Mouse (Mus musculus) kidney, adult 2 months (tissue): Measurements from ENCODE around the gene Slc51a.

Source experiments
- CTCF ChIP-seq: fragments of 200-500 bp; conservative IDR thresholded peaks from 2 replicates; pipeline ENCODE4 v1.5.1; 2011; ENCODE audit warnings: low read depth, mild to moderate bottlenecking, control low read depth, low read length, moderate library complexity, mixed read lengths; ENCODE audit not compliant: insufficient read depth, insufficient read length
- POLR2A ChIP-seq: fragments of 200-500 bp; IDR thresholded peaks from one replicate; pipeline ENCODE4 v1.6.1; 2011; ENCODE audit warnings: low read depth, low read length, control low read depth

DNA sequence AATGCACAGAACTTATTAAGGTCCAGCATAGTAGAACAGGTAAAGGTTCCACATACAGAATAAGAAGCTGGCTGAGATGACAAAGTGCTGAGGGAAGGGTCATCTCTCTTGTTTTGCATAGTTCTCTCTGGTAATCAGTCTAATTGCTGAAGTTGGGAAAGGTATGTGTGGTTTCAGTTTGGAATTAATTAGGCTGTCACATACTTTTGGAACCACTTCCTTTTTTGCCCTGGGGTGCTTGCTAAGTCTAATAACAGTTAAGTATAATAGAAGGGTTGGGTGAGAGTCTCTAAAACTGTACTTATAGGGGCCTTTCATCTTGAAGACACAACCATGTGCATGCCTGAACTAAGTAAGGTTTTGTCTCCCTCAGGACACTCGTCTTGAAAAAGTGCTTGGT is 51.0 kb downstream of the Slc51a start:
- TF ChIP-seq CTCF (no peak), POLR2A (no peak)
